Mouse (Mus musculus) adrenal gland, adult 10 weeks (tissue): ENCODE data around the gene Gpr179. TPM values are rescaled to one million over a fixed set of nuclear protein-coding genes. Genes with fewer than 3 reads are reported as not detected.

Experiments used
- polyA plus RNA-seq: library from polyadenylated mRNA; stranded (reverse); fragments of 350-450 nt; fragmentation: Illumina TruSeq; extraction: RNeasy Lipid Tissue Mini Kit (QIAGEN cat#74804); gene quantifications from one replicate; pipeline ENCODE4 v1.2.3, GENCODE M21; 2014; ENCODE audit warnings: low read depth, low replicate concordance

Gpr179 gene
- polyA plus RNA-seq, result 0.17 TPM

GRCm38 (mm10) chr11:97352027-97352684, at the start of gene Gpr179:
TSS of gene Gpr179 (minus strand) at chr11:97352077.

DNA sequence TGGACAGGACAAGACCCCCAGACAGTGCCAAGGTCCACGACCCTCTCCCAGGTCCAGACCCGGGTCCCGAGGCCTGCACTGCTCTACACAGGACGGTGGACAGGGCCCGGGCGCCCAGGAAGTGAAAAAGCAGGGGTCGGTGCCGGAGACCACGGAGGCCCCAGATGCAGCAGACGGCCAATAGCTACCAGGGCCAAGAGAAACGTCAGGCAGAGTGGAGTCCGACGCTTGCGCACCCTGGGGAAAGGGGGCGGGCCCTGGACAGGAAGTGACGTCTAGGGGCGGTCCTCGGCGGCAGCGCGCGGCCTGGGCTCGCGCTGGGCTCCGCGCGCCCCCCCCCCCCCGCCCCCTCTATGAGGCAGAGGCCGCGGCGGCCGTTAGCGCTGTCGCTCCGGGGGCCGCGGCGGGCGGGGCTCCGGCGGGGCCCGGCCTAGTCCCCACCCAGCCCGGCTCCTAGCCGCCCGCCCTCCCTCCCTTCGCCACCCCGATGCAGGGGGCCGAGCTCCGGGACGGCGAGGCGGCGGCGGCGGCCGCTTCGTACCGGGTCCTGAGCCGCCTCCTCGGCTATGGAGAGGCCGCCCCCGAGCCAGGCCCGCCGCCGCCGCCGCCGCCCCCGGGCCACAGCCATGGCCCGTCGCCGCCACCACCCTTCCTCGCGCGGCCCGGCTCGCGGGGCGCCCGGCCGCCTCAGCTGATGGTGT, 10.2 kb upstream of the Gpr179 start, which contains the start of gene Socs7:
Gene Socs7 (plus strand): TSS at position 604 of the 701 bp plus-strand sequence.

DNA sequence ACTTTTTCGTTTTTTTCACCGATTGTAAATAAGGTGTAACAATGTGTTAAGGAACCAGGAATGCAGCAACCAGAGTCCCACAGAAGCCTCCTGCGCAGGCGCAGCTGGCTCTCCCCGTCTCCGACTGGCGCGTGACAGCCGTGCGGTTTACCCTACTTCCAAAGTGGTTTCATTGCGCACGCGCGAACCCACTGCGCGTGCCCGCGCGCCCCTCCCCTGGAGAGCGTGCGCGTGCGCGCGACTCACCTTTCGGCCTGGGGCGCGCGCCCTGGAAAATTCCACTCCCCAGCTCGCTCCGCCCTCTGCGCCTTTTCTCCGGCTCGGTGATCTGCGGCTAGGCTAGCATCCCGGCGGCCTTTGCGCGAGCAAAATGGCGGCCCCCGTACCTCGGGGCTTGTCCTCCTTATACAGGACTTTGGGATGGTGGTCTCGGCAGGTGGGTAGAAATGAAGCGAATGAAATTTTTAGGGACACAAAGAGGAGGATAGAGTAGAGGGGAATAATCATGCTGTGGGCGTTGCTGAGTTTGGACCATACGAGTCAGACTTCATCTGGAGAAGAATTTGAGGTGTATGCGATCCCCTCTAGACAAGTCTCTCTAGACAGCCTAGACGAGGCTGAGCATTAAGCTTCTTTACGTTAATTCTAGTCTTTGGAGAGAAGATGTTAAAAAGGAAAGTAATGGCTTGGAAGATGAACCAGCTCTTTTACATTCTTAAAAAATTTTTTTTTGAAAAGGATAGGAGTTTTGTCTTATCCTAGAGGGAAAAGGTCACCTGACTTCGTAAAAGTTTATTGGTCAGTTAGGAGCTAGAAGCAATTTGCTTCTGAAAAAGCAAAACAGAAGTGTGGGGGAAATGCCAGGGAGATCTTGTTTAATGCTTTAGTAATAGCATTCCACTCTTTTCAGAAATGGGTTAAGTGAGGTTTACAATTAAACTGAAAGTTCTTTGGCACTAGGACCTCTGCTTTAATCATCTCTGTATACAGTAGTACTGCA, 36.1 kb downstream of the Gpr179 start, which contains the start of gene Mrpl45:
Gene Mrpl45 (plus strand): TSS at position 213 of the 1,000 bp plus-strand sequence.

Other genes with a start within 250 kb of the Gpr179 start
- gene Tbx21, start 236.7 kb downstream of the Gpr179 start, polyA plus RNA-seq, result not detected
- gene Tbkbp1, start 200.6 kb downstream of the Gpr179 start, polyA plus RNA-seq, result 0.41 TPM
- gene Kpnb1, start 164.2 kb downstream of the Gpr179 start, polyA plus RNA-seq, result 141 TPM
- 140 TPM for gene Npepps, start 71.4 kb downstream of the Gpr179 start, polyA plus RNA-seq
- gene Mrpl45, start 36.4 kb downstream of the Gpr179 start, polyA plus RNA-seq, result 33.5 TPM
- 11.1 TPM for gene Socs7, start 10.5 kb upstream of the Gpr179 start, polyA plus RNA-seq
- gene Arhgap23, start 63.5 kb upstream of the Gpr179 start, polyA plus RNA-seq, result 10.8 TPM
- not detected for gene 4933428G20Rik, start 148.3 kb upstream of the Gpr179 start, polyA plus RNA-seq
- gene Srcin1, start 224.1 kb upstream of the Gpr179 start, polyA plus RNA-seq, result 3.6 TPM